7 mouse cellular contexts compared by ENCODE assay signal in the genomic region with DNA sequence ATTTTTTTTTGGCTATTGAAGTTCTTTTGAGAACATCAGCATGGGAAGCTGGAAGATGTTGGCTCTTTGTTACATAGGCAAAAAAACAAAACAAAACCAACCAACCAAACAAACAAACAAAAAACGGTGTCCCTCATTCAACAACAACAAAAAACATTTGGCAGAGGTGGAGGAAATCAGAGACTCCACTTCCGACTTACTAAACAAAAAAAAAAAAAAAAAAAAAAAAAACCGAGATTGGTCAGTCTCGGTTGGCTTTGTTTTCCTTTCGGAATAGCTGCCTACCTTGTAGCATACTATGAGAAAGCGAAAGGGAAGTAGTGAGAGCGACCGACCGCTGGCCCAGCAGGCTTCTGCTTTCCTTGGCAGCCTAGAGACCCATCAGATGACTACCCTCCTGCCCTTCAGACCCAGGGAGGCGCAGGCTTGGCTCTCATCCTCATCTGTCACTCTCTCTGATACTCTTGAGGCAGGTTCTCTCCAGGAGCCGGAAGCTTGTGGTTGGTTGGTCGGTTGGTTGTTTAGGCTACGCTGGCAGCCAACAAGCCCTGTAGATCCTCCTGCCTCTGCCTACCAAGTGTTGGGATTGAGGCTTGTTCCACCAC. TPM values are rescaled to one million over a fixed set of nuclear protein-coding genes. Genes with fewer than 3 reads are reported as not detected.
DNase-seq lines count a peak whose midpoint lies in the region; ATAC-seq and TF ChIP-seq lines count a peak whose summit lies in the region.

No protein-coding gene starts in this region.

- peak overlapping the region; percentile 74 for H3K4me2 ChIP-seq in forebrain, embryonic 13.5 days
- peak overlapping the region; percentile 65 for H3K4me2 ChIP-seq in intestine, embryonic 16.5 days (ENCODE audit: low read depth, low read length)
- H3K4me2 ChIP-seq in lung, embryonic 15.5 days, result peak overlapping the region; percentile 59

- no peak for TF ChIP-seq EP300 in ES-Bruce4 (IDR thresholded peaks at IDR 0.05; ENCODE audit: insufficient read depth, low read depth, low read length)

- peak overlapping the region; percentile 69 for H3K9ac ChIP-seq in ES-Bruce4 (ENCODE audit: low read depth, poor library complexity, severe bottlenecking)
- peak overlapping the region; percentile 79; the same call in 1 of the 2 replicates for H3K9ac ChIP-seq in forebrain, embryonic 13.5 days
- 0 out of 2 replicates have a peak overlapping the region, but pooled peaks have one; percentile 90 for H3K9ac ChIP-seq in intestine, embryonic 16.5 days (ENCODE audit: low read depth, low read length)
- H3K9ac ChIP-seq in lung, embryonic 15.5 days, result no peak overlapping the region; the same call in 1 of the 2 replicates

- H3K4me1 ChIP-seq in ES-Bruce4 (ENCODE audit: control insufficient read depth, insufficient read depth, low read length), result peaks cover 2% of the 10 kb centered on the region
- H3K4me1 ChIP-seq in forebrain, embryonic 13.5 days, result peaks cover 46% of the 10 kb centered on the region
- H3K4me1 ChIP-seq in intestine, embryonic 16.5 days (ENCODE audit: control insufficient read depth, insufficient read depth, low read length), result peaks cover 30% of the 10 kb centered on the region
- peaks cover 36% of the 10 kb centered on the region for H3K4me1 ChIP-seq in lung, embryonic 15.5 days

- no peak for TF ChIP-seq CTCF in ES-Bruce4 (IDR thresholded peaks at IDR 0.05; ENCODE audit: low read depth, low read length)

- no peaks in the 10 kb centered on the region for H3K36me3 ChIP-seq in ES-Bruce4 (ENCODE audit: control insufficient read depth, insufficient read depth, low read length, poor library complexity, severe bottlenecking)
- H3K36me3 ChIP-seq in forebrain, embryonic 13.5 days (ENCODE audit: poor library complexity, severe bottlenecking), result peaks cover 3% of the 10 kb centered on the region; the same call in 1 of the 2 replicates
- no peaks in the 10 kb centered on the region for H3K36me3 ChIP-seq in intestine, embryonic 16.5 days (ENCODE audit: control insufficient read depth, insufficient read depth, low read length)
- no peaks in the 10 kb centered on the region for H3K36me3 ChIP-seq in lung, embryonic 15.5 days

- H3K27ac ChIP-seq in ES-Bruce4 (ENCODE audit: insufficient read depth, low read length), result no peak overlapping the region
- H3K27ac ChIP-seq in forebrain, embryonic 13.5 days, result no peak overlapping the region
- H3K27ac ChIP-seq in intestine, embryonic 16.5 days (ENCODE audit: low read length), result 0 out of 2 replicates have a peak overlapping the region, but pooled peaks have one; percentile 90
- no peak overlapping the region for H3K27ac ChIP-seq in lung, embryonic 15.5 days

- H3K27me3 ChIP-seq in ES-Bruce4 (ENCODE audit: control insufficient read depth, insufficient read depth, low read length, poor library complexity, severe bottlenecking), result no peaks in the 10 kb centered on the region
- H3K27me3 ChIP-seq in forebrain, embryonic 13.5 days, result peaks cover 14% of the 10 kb centered on the region
- 0 out of 2 replicates have a peak, but pooled peaks cover 7% of the 10 kb centered on the region for H3K27me3 ChIP-seq in intestine, embryonic 16.5 days (replicated peaks; ENCODE audit: control insufficient read depth, insufficient read depth, low read length)
- peaks cover 13% of the 10 kb centered on the region for H3K27me3 ChIP-seq in lung, embryonic 15.5 days

- H3K9me3 ChIP-seq in ES-Bruce4 (replicated peaks; ENCODE audit: control insufficient read depth, insufficient read depth, low read length, poor library complexity, severe bottlenecking), result no peaks in the 10 kb centered on the region
- H3K9me3 ChIP-seq in forebrain, embryonic 13.5 days (replicated peaks), result no peaks in the 10 kb centered on the region
- H3K9me3 ChIP-seq in intestine, embryonic 16.5 days (ENCODE audit: control insufficient read depth, low read length), result no peaks in the 10 kb centered on the region
- H3K9me3 ChIP-seq in lung, embryonic 15.5 days, result no peaks in the 10 kb centered on the region

- no peak for TF ChIP-seq POLR2A in ES-Bruce4 (IDR thresholded peaks at IDR 0.05; ENCODE audit: insufficient read depth, low read length)

- WGBS in forebrain, embryonic 13.5 days, result 84% methylated on average over 12 of the region's 13 CpGs
- 66% methylated on average over 13 of the region's 13 CpGs for WGBS in intestine, embryonic 16.5 days
- WGBS in lung, embryonic 15.5 days, result 69% methylated on average over 13 of the region's 13 CpGs

- ATAC-seq in forebrain, embryonic 13.5 days, result no peak
- no peak for ATAC-seq in intestine, embryonic 16.5 days
- no peak for ATAC-seq in lung, embryonic 15.5 days (ENCODE audit: borderline replicate concordance, extremely low read depth, low FRiP score, low TSS enrichment)

- peak; percentile 93 for DNase-seq in 416B (ENCODE audit: low read depth)
- DNase-seq in spleen, postnatal 36 days (ENCODE audit: low spot score in 2 of 2), result peak; percentile 68 to 74
- DNase-seq in frontal cortex, postnatal 25 days (ENCODE audit: low spot score in 2 of 2), result no peak

- no peak overlapping the region for H3K4me3 ChIP-seq in ES-Bruce4 (ENCODE audit: low read depth, low read length)
- peak overlapping the region; percentile 60 for H3K4me3 ChIP-seq in forebrain, embryonic 13.5 days
- H3K4me3 ChIP-seq in intestine, embryonic 16.5 days (ENCODE audit: low read length), result peak overlapping the region; percentile 75
- H3K4me3 ChIP-seq in lung, embryonic 15.5 days, result peak overlapping the region; percentile 83

RNA-seq across cellular contexts. Expression of gene Ccdc12, which starts 1.3 kb away (rescaled TPM):
- polyA plus RNA-seq in ES-Bruce4 (2011; ENCODE audit: insufficient read depth, insufficient read length, low read depth, missing spikeins), result 33.5 and 40.5 TPM in 2 replicates
- 146 and 152 TPM in 2 replicates for polyA plus RNA-seq in forebrain, embryonic 13.5 days (2015; fragmentation: Nextera tagmentation; extraction: Ambion mirVana)
- 168 and 188 TPM in 2 replicates for polyA plus RNA-seq in intestine, embryonic 16.5 days (2015; fragmentation: Nextera tagmentation; extraction: Ambion mirVana)
- 151 TPM in 2 replicates for polyA plus RNA-seq in lung, embryonic 15.5 days (2015; fragmentation: Nextera tagmentation; extraction: Ambion mirVana)

RNA-seq across cellular contexts. Expression of gene Nbeal2, which starts 3.6 kb away (rescaled TPM):
- 10.3 and 11.6 TPM in 2 replicates for polyA plus RNA-seq in ES-Bruce4 (2011; ENCODE audit: insufficient read depth, insufficient read length, low read depth, missing spikeins)
- polyA plus RNA-seq in forebrain, embryonic 13.5 days (2015; fragmentation: Nextera tagmentation; extraction: Ambion mirVana), result 2.1 and 2.2 TPM in 2 replicates
- polyA plus RNA-seq in intestine, embryonic 16.5 days (2015; fragmentation: Nextera tagmentation; extraction: Ambion mirVana), result 4.0 and 4.2 TPM in 2 replicates
- polyA plus RNA-seq in lung, embryonic 15.5 days (2015; fragmentation: Nextera tagmentation; extraction: Ambion mirVana), result 3.6 and 4.2 TPM in 2 replicates

RNA-seq across cellular contexts. Expression of gene Nradd, which starts 33.3 kb away (rescaled TPM):
- polyA plus RNA-seq in ES-Bruce4 (2011; ENCODE audit: insufficient read depth, insufficient read length, low read depth, missing spikeins), result 43.5 and 48.0 TPM in 2 replicates
- 30.0 and 31.5 TPM in 2 replicates for polyA plus RNA-seq in forebrain, embryonic 13.5 days (2015; fragmentation: Nextera tagmentation; extraction: Ambion mirVana)
- 25.7 and 28.4 TPM in 2 replicates for polyA plus RNA-seq in intestine, embryonic 16.5 days (2015; fragmentation: Nextera tagmentation; extraction: Ambion mirVana)
- polyA plus RNA-seq in lung, embryonic 15.5 days (2015; fragmentation: Nextera tagmentation; extraction: Ambion mirVana), result 51.2 and 55.6 TPM in 2 replicates

Comparison
In these comparisons a context has a peak if more than half of its experiments do, and no peak if none do; other contexts are left out.
1. DNase-seq: peak in 416B (single experiment) and spleen, postnatal 36 days (2 of 2); none in frontal cortex, postnatal 25 days (0 of 2).
2. Peak in every context shown above with its lines, with median percentiles within 50 percentile points of each other: H3K4me2 ChIP-seq.